Mouse (Mus musculus): Measurements from ENCODE around the gene Plekhm2.

- TF ChIP-seq CTCF (IDR thresholded peaks at IDR 0.05; ENCODE audit: low read depth) (0 out of 2 replicates have a peak, but pooled peaks have one; percentile 32), EP300 (optimal IDR thresholded peaks at IDR 0.05) (no peak)
Measured at GRCm38 (mm10) chr4:141602523-141603223, 62.0 kb downstream of the Plekhm2 start.

Data from stomach, postnatal 0 days (tissue).